Mouse (Mus musculus) cerebellum, adult 2 months (tissue): ENCODE measurements around the gene Commd8. TPM values are rescaled to one million over a fixed set of nuclear protein-coding genes. Genes with fewer than 3 reads are reported as not detected.

Source experiments
- DNase-seq, 2 experiments: peaks; one replicate each; pipeline ENCODE4 v3.0.0; 2021
- H3K27ac ChIP-seq: fragments of 200-500 bp; 2 replicates; pipeline ENCODE4 v1.5.1; 2012; ENCODE audit warnings: low read length, control low read depth, inconsistent platforms; ENCODE audit not compliant: insufficient read depth
- H3K27me3 ChIP-seq: fragments of 200-500 bp; 2 replicates; pipeline ENCODE4 v1.6.1; 2012; ENCODE audit warnings: inconsistent platforms, mild to moderate bottlenecking, low read length, moderate library complexity; ENCODE audit not compliant: control insufficient read depth, insufficient read depth
- H3K4me1 ChIP-seq: fragments of 200-500 bp; 2 replicates; pipeline ENCODE4 v1.6.1; 2011; ENCODE audit warnings: low read length; ENCODE audit not compliant: control insufficient read depth, insufficient read depth
- H3K4me3 ChIP-seq: fragments of 200-500 bp; replicated peaks from 2 replicates; pipeline ENCODE3; 2011; ENCODE audit warnings: mild to moderate bottlenecking, low read depth, low read length, control low read depth; ENCODE audit not compliant: insufficient read depth
- CTCF ChIP-seq: fragments of 200-500 bp; IDR thresholded peaks from 2 replicates; pipeline ENCODE4 v1.5.1; 2011; ENCODE audit warnings: low read depth, mild to moderate bottlenecking, control low read depth, low read length, moderate library complexity, borderline replicate concordance; ENCODE audit not compliant: insufficient read depth
- POLR2A ChIP-seq: fragments of 200-500 bp; IDR thresholded peaks from 2 replicates; pipeline ENCODE4 v1.6.1; 2011; ENCODE audit warnings: low read length, control low read depth, borderline replicate concordance; ENCODE audit not compliant: insufficient read depth
- WGBS: fragments of 180-500 bp; shearing (Covaris S2); methylation state at CpG from one replicate; pipeline ENCODE4 v1.1.7; 2018; 5-methylcytosine and 5-hydroxymethylcytosine counted together
- polyA plus RNA-seq: library from polyadenylated mRNA; depleted of rRNA; stranded (reverse); fragments of >200 nt; gene quantifications from 2 replicates; pipeline ENCODE4 v1.2.3, GENCODE M21; 2012

Gene Commd8
- polyA plus RNA-seq, 1 experiment, result 62.1 TPM

DNA sequence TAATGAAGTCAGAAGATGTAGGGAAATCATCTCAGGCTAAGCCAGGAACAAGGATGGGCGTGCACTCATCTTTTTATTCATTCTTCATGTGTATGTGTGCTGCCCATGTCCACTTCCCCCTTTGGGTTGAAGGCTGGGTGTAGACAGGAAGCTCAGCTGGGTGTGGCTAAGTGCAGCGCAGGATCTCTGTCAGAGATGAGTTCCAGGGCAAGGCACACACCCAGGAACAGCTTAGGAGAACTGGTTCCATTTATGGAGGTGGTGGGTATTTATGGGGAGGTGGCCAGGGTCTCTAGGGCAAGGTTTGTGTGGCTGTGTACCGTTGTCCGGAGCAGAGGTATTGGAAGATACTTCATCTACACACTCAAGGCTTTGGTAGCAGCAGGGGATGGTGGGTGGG lies 14.8 kb upstream of the Commd8 start:
- no peak for DNase-seq

DNA sequence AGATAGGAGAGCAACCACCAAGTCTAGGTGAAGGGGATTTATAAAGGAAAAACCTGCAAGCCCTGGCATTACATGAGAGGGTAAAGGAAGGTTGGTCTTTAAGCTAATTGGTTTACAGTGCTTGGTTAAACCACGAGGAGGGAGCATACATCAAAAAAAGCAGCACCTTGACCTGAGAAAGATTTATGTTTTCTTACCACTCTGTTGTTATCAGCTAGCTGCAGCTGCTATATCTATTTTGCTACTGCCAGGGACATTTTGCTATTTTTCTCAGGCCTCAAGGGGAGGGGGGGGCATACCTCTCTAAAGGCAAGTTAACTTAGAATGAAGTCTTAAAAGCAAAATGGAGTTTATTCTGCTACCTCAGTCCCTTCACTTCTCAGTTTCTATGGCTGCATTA lies 13.2 kb upstream of the Commd8 start:
- no peak for DNase-seq
- WGBS, result 67% methylated on average over 1 of the region's 1 CpGs

More for the DNA sequence above, 14.8 kb upstream of the Commd8 start:
- 90% methylated on average over 4 of the region's 4 CpGs for WGBS
- no peak for TF ChIP-seq POLR2A
- no peak for TF ChIP-seq CTCF
- Histone ChIP-seq H3K4me3 (no peak overlapping the region), H3K27ac (no peak overlapping the region), H3K27me3 (no peaks in the 10 kb centered on the region), H3K4me1 (no peaks in the 10 kb centered on the region)

GRCm38 (mm10) chr5:72175530-72175929 lies 7.5 kb upstream of the Commd8 start:
- no peak overlapping the region for H3K27ac ChIP-seq
- no peak overlapping the region for H3K4me3 ChIP-seq
- WGBS, result 22% methylated on average over 7 of the region's 7 CpGs
- no peak for DNase-seq
- TF ChIP-seq POLR2A (no peak), CTCF (no peak)
- H3K4me1 ChIP-seq, result no peaks in the 10 kb centered on the region
- no peaks in the 10 kb centered on the region for H3K27me3 ChIP-seq

More for the DNA sequence above, 13.2 kb upstream of the Commd8 start:
- H3K27ac ChIP-seq, result no peak overlapping the region
- no peak overlapping the region for H3K4me3 ChIP-seq
- H3K4me1 ChIP-seq, result no peaks in the 10 kb centered on the region
- no peak for TF ChIP-seq POLR2A
- no peak for TF ChIP-seq CTCF
- H3K27me3 ChIP-seq, result no peaks in the 10 kb centered on the region

- DNase-seq, result no peak
These were observed 7.1 kb upstream of the Commd8 start for GRCm38 (mm10) chr5:72175050-72175449.

DNA sequence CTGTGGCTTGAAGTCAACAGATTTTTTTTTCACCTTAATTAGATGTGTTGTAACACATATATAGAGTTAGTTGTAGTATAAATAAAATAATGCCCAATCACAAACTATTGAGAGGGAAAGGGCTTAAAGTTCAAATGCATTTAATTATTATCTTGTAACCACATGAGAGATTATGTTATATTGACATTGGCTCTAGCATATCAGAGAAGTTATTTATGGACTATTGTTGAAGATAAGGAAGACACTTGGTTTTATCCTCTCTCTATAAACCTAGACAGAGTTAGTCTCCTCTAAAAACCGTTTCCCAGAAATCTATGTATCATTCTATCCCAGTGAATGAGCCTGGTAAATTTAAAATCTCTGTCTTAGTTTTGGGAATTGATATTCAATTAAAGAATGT lies 5.5 kb upstream of the Commd8 start:
- TF ChIP-seq POLR2A, result no peak
- no peak for TF ChIP-seq CTCF
- WGBS, result 79% methylated on average over 1 of the region's 1 CpGs

More at GRCm38 (mm10) chr5:72175050-72175449, 7.1 kb upstream of the Commd8 start:
- no peaks in the 10 kb centered on the region for H3K4me1 ChIP-seq
- no peak overlapping the region for H3K4me3 ChIP-seq
- WGBS, result 79% methylated on average over 4 of the region's 4 CpGs
- H3K27me3 ChIP-seq, result no peaks in the 10 kb centered on the region
- no peak for TF ChIP-seq POLR2A
- no peak for TF ChIP-seq CTCF
- H3K27ac ChIP-seq, result no peak overlapping the region

GRCm38 (mm10) chr5:72172675-72173074 lies 4.7 kb upstream of the Commd8 start:
- Histone ChIP-seq H3K4me1 (no peaks in the 10 kb centered on the region), H3K27me3 (no peaks in the 10 kb centered on the region), H3K27ac (no peak overlapping the region), H3K4me3 (no peak overlapping the region)
- TF ChIP-seq CTCF (no peak), POLR2A (no peak)
- WGBS, result 40% methylated on average over 3 of the region's 3 CpGs
- DNase-seq, result peak in 1 of 2 experiments; percentile 28

More for the DNA sequence above, 5.5 kb upstream of the Commd8 start:
- Histone ChIP-seq H3K27me3 (no peaks in the 10 kb centered on the region), H3K4me3 (no peak overlapping the region), H3K4me1 (no peaks in the 10 kb centered on the region), H3K27ac (no peak overlapping the region)
- DNase-seq, result no peak

DNA sequence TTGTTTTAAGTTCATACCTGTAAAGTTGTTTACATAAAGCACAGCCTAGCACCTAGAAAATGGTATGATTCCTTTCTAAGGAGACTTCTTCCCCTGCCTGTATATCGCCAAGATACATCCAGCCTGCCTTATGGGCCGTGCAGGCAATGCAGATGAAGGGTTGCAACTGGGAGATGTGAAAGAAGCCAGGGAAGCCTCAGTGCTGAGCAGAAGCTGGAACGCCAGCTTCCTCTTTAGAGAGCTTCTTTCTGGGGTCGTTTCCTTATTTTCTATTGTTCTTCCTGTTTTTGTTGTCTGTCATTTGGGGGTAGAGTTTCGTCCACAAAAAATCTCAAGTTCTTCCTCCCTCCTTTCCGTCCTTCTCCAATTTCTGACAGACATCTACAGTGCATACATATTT lies 2.1 kb upstream of the Commd8 start:
- TF ChIP-seq CTCF (no peak), POLR2A (no peak)
- DNase-seq, result no peak
- WGBS, result 78% methylated on average over 6 of the region's 6 CpGs
- no peak overlapping the region for H3K27ac ChIP-seq
- H3K4me3 ChIP-seq, result no peak overlapping the region
- H3K27me3 ChIP-seq, result no peaks in the 10 kb centered on the region
- no peaks in the 10 kb centered on the region for H3K4me1 ChIP-seq

DNA sequence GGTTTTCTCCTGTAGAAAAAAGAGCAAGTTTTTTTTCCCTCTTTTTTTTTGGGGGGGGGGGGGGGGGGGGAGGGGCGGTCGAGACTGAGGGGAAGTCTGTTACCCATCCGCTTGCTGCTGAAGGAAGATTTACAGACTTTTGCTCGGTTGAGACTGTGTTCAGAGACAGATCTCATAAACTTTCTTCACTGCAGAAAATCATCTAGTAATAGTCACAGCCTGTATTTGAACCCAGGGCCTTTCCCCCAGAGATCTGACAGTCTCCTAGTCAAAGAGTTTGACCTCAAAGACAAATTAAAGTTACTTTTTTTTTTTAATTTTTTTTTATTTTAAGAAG lies 264 bp upstream of the Commd8 start:
- 0% methylated on average over 4 of the region's 4 CpGs for WGBS
- H3K4me1 ChIP-seq, result no peaks in the 10 kb centered on the region
- peak overlapping the region; percentile 97 for H3K4me3 ChIP-seq
- TF ChIP-seq CTCF (no peak), POLR2A (no peak)
- no peak for DNase-seq
- no peaks in the 10 kb centered on the region for H3K27me3 ChIP-seq
- H3K27ac ChIP-seq, result no peak overlapping the region
